Mouse (Mus musculus): Measurements from ENCODE around the gene Gm1043.

Gm1043 gene

GRCm38 (mm10) chr5:37085241-37085640, at the start of gene Gm1043:
Gene Gm1043 (plus strand): TSS chr5:37085370.
- DNase-seq (ENCODE audit: low spot score in 2 of 2), result no peak

- no peak for DNase-seq (ENCODE audit: low spot score in 2 of 2)
Measured at GRCm38 (mm10) chr5:37035896-37036295, 49.3 kb upstream of the Gm1043 start.

- DNase-seq (ENCODE audit: low spot score in 2 of 2), result no peak
Measured at GRCm38 (mm10) chr5:37036884-37037283, 48.3 kb upstream of the Gm1043 start.

- DNase-seq (ENCODE audit: low spot score in 2 of 2), result no peak
Measured at GRCm38 (mm10) chr5:37039908-37040307, 45.3 kb upstream of the Gm1043 start.

GRCm38 (mm10) chr5:37040711-37041110, 44.5 kb upstream of the Gm1043 start:
- peak in 1 of 2 experiments; percentile 30 for DNase-seq (ENCODE audit: low spot score in 2 of 2)

GRCm38 (mm10) chr5:37041651-37042050, 43.5 kb upstream of the Gm1043 start:
- DNase-seq (ENCODE audit: low spot score in 2 of 2), result no peak

- DNase-seq (ENCODE audit: low spot score in 2 of 2), result no peak
Measured at GRCm38 (mm10) chr5:37042934-37043333, 42.2 kb upstream of the Gm1043 start.

- peak in 1 of 2 experiments; percentile 58 for DNase-seq (ENCODE audit: low spot score in 2 of 2)
Measured at GRCm38 (mm10) chr5:37044793-37045192, 40.4 kb upstream of the Gm1043 start.

- peak in 1 of 2 experiments; percentile 57 for DNase-seq (ENCODE audit: low spot score in 2 of 2)
Measured at GRCm38 (mm10) chr5:37045582-37045981, 39.6 kb upstream of the Gm1043 start.

- no peak for DNase-seq (ENCODE audit: low spot score in 2 of 2)
Measured at GRCm38 (mm10) chr5:37046791-37047190, 38.4 kb upstream of the Gm1043 start.

GRCm38 (mm10) chr5:37047206-37047915, 37.8 kb upstream of the Gm1043 start:
- peak in 1 of 2 experiments; percentile 42 for DNase-seq (ENCODE audit: low spot score in 2 of 2)

GRCm38 (mm10) chr5:37047992-37048391, 37.2 kb upstream of the Gm1043 start:
- peak in 1 of 2 experiments; percentile 60 for DNase-seq (ENCODE audit: low spot score in 2 of 2)

GRCm38 (mm10) chr5:37049111-37049510, 36.1 kb upstream of the Gm1043 start:
- no peak for DNase-seq (ENCODE audit: low spot score in 2 of 2)

- DNase-seq (ENCODE audit: low spot score in 2 of 2), result peak in 1 of 2 experiments; percentile 26
Measured at GRCm38 (mm10) chr5:37050521-37051373, 34.4 kb upstream of the Gm1043 start.

GRCm38 (mm10) chr5:37051374-37052100, 33.6 kb upstream of the Gm1043 start:
- no peak for DNase-seq (ENCODE audit: low spot score in 2 of 2)

GRCm38 (mm10) chr5:37052846-37053245, 32.3 kb upstream of the Gm1043 start:
- DNase-seq (ENCODE audit: low spot score in 2 of 2), result no peak

GRCm38 (mm10) chr5:37055789-37056188, 29.4 kb upstream of the Gm1043 start:
- DNase-seq (ENCODE audit: low spot score in 2 of 2), result no peak

- DNase-seq (ENCODE audit: low spot score in 2 of 2), result no peak
Measured at GRCm38 (mm10) chr5:37056471-37056870, 28.7 kb upstream of the Gm1043 start.

- DNase-seq (ENCODE audit: low spot score in 2 of 2), result no peak
Measured at GRCm38 (mm10) chr5:37061612-37062011, 23.6 kb upstream of the Gm1043 start.

- no peak for DNase-seq (ENCODE audit: low spot score in 2 of 2)
Measured at GRCm38 (mm10) chr5:37064454-37065449, 20.4 kb upstream of the Gm1043 start.
